Mouse (Mus musculus): ENCODE results near the gene Scn10a. TPM values are rescaled to one million over a fixed set of nuclear protein-coding genes. Genes with fewer than 3 reads are reported as not detected.
A peak's percentile ranks its signal among the peaks of the same experiment; 100 is the strongest.

Gene Scn10a
- polyA plus RNA-seq (2015; fragmentation: Nextera tagmentation; extraction: Ambion mirVana): 0.04 TPM in 1 of 2 replicates, not detected in the other

GRCm38 (mm10) chr9:119719222-119719621 is at the start of gene Scn10a:
Gene Scn10a, minus strand, starts transcription at chr9:119719322.
- no peaks in the 10 kb centered on the region for H3K9me3 ChIP-seq (ENCODE audit: control insufficient read depth)
- H3K36me3 ChIP-seq (ENCODE audit: control insufficient read depth, insufficient read depth): no peaks in the 10 kb centered on the region
- no peaks in the 10 kb centered on the region; the same call in 1 of the 2 replicates for H3K27me3 ChIP-seq (replicated peaks; ENCODE audit: control insufficient read depth, insufficient read depth, low read length)
- no peak for TF ChIP-seq CTCF (IDR thresholded peaks at IDR 0.05; ENCODE audit: low read depth)
- no peak within 1 kb of the TSS for H3K4me2 ChIP-seq (replicated peaks; ENCODE audit: low read depth)
- 83% methylated on average over 11 of the region's 11 CpGs for WGBS
- no peak within 1 kb of the TSS for H3K27ac ChIP-seq (ENCODE audit: low read depth, low read length)
- no peaks in the 10 kb centered on the region for H3K4me1 ChIP-seq (replicated peaks; ENCODE audit: control insufficient read depth, insufficient read depth, low read length)
- ATAC-seq: no peak
- no peak within 1 kb of the TSS for H3K4me3 ChIP-seq (ENCODE audit: low read depth, low read length)
- no peak within 1 kb of the TSS for H3K9ac ChIP-seq (ENCODE audit: low read depth, low read length)

- 32% methylated on average over 7 of the region's 7 CpGs for WGBS
Measured at GRCm38 (mm10) chr9:119768585-119768984, 49.5 kb upstream of the Scn10a start.

GRCm38 (mm10) chr9:119760226-119760625 is 41.1 kb upstream of the Scn10a start:
- Histone ChIP-seq H3K4me2 (replicated peaks; ENCODE audit: low read depth) (no peak overlapping the region), H3K4me1 (replicated peaks; ENCODE audit: control insufficient read depth, insufficient read depth, low read length) (no peaks in the 10 kb centered on the region), H3K27me3 (replicated peaks; ENCODE audit: control insufficient read depth, insufficient read depth, low read length) (no peaks in the 10 kb centered on the region), H3K4me3 (ENCODE audit: low read depth, low read length) (no peak overlapping the region), H3K9ac (ENCODE audit: low read depth, low read length) (no peak overlapping the region), H3K27ac (ENCODE audit: low read depth, low read length) (no peak overlapping the region), H3K9me3 (ENCODE audit: control insufficient read depth) (no peaks in the 10 kb centered on the region), H3K36me3 (ENCODE audit: control insufficient read depth, insufficient read depth) (no peaks in the 10 kb centered on the region)
- no peak for ATAC-seq
- no peak for TF ChIP-seq CTCF (IDR thresholded peaks at IDR 0.05; ENCODE audit: low read depth)
- WGBS: 91% methylated on average over 3 of the region's 3 CpGs

More at GRCm38 (mm10) chr9:119768585-119768984, 49.5 kb upstream of the Scn10a start:
- peak; percentile 61 for TF ChIP-seq CTCF (IDR thresholded peaks at IDR 0.05; ENCODE audit: low read depth)
- no peaks in the 10 kb centered on the region for H3K27me3 ChIP-seq (replicated peaks; ENCODE audit: control insufficient read depth, insufficient read depth, low read length)
- H3K4me3 ChIP-seq (ENCODE audit: low read depth, low read length): no peak overlapping the region
- ATAC-seq: no peak
- no peak overlapping the region for H3K9ac ChIP-seq (ENCODE audit: low read depth, low read length)
- no peak overlapping the region for H3K4me2 ChIP-seq (replicated peaks; ENCODE audit: low read depth)
- no peaks in the 10 kb centered on the region for H3K36me3 ChIP-seq (ENCODE audit: control insufficient read depth, insufficient read depth)
- no peaks in the 10 kb centered on the region for H3K4me1 ChIP-seq (replicated peaks; ENCODE audit: control insufficient read depth, insufficient read depth, low read length)
- H3K9me3 ChIP-seq (ENCODE audit: control insufficient read depth): no peaks in the 10 kb centered on the region
- H3K27ac ChIP-seq (ENCODE audit: low read depth, low read length): no peak overlapping the region

GRCm38 (mm10) chr9:119759457-119759856 is 40.3 kb upstream of the Scn10a start:
- Histone ChIP-seq H3K36me3 (ENCODE audit: control insufficient read depth, insufficient read depth) (no peaks in the 10 kb centered on the region), H3K9me3 (ENCODE audit: control insufficient read depth) (no peaks in the 10 kb centered on the region), H3K27me3 (replicated peaks; ENCODE audit: control insufficient read depth, insufficient read depth, low read length) (no peaks in the 10 kb centered on the region), H3K27ac (ENCODE audit: low read depth, low read length) (no peak overlapping the region), H3K4me2 (replicated peaks; ENCODE audit: low read depth) (no peak overlapping the region), H3K4me3 (ENCODE audit: low read depth, low read length) (no peak overlapping the region), H3K9ac (ENCODE audit: low read depth, low read length) (no peak overlapping the region), H3K4me1 (replicated peaks; ENCODE audit: control insufficient read depth, insufficient read depth, low read length) (no peaks in the 10 kb centered on the region)
- ATAC-seq: no peak
- 86% methylated on average over 1 of the region's 1 CpGs for WGBS
- no peak for TF ChIP-seq CTCF (IDR thresholded peaks at IDR 0.05; ENCODE audit: low read depth)

- no peak for ATAC-seq
- Histone ChIP-seq H3K36me3 (ENCODE audit: control insufficient read depth, insufficient read depth) (no peaks in the 10 kb centered on the region), H3K4me1 (replicated peaks; ENCODE audit: control insufficient read depth, insufficient read depth, low read length) (no peaks in the 10 kb centered on the region), H3K4me3 (ENCODE audit: low read depth, low read length) (no peak overlapping the region), H3K9me3 (ENCODE audit: control insufficient read depth) (no peaks in the 10 kb centered on the region), H3K27ac (ENCODE audit: low read depth, low read length) (no peak overlapping the region), H3K4me2 (replicated peaks; ENCODE audit: low read depth) (no peak overlapping the region), H3K9ac (ENCODE audit: low read depth, low read length) (no peak overlapping the region), H3K27me3 (replicated peaks; ENCODE audit: control insufficient read depth, insufficient read depth, low read length) (no peaks in the 10 kb centered on the region)
- 9% methylated on average over 5 of the region's 5 CpGs for WGBS
- TF ChIP-seq CTCF (IDR thresholded peaks at IDR 0.05; ENCODE audit: low read depth): peak; percentile 63
Measured at GRCm38 (mm10) chr9:119751507-119751906, 32.4 kb upstream of the Scn10a start.

- no peaks in the 10 kb centered on the region for H3K36me3 ChIP-seq (ENCODE audit: control insufficient read depth, insufficient read depth)
- no peak overlapping the region for H3K4me2 ChIP-seq (replicated peaks; ENCODE audit: low read depth)
- H3K27me3 ChIP-seq (replicated peaks; ENCODE audit: control insufficient read depth, insufficient read depth, low read length): no peaks in the 10 kb centered on the region
- H3K9me3 ChIP-seq (ENCODE audit: control insufficient read depth): no peaks in the 10 kb centered on the region
- no peaks in the 10 kb centered on the region for H3K4me1 ChIP-seq (replicated peaks; ENCODE audit: control insufficient read depth, insufficient read depth, low read length)
- no peak for ATAC-seq
- 34% methylated on average over 9 of the region's 9 CpGs for WGBS
- H3K4me3 ChIP-seq (ENCODE audit: low read depth, low read length): no peak overlapping the region
- no peak for TF ChIP-seq CTCF (IDR thresholded peaks at IDR 0.05; ENCODE audit: low read depth)
- no peak overlapping the region for H3K27ac ChIP-seq (ENCODE audit: low read depth, low read length)
- no peak overlapping the region for H3K9ac ChIP-seq (ENCODE audit: low read depth, low read length)
Measured at GRCm38 (mm10) chr9:119749112-119749511, 30.0 kb upstream of the Scn10a start.

GRCm38 (mm10) chr9:119743900-119744299 is 24.8 kb upstream of the Scn10a start:
- no peak overlapping the region for H3K9ac ChIP-seq (ENCODE audit: low read depth, low read length)
- TF ChIP-seq CTCF (IDR thresholded peaks at IDR 0.05; ENCODE audit: low read depth): no peak
- H3K9me3 ChIP-seq (ENCODE audit: control insufficient read depth): no peaks in the 10 kb centered on the region
- no peak overlapping the region for H3K27ac ChIP-seq (ENCODE audit: low read depth, low read length)
- ATAC-seq: no peak
- WGBS: 68% methylated on average over 4 of the region's 4 CpGs
- no peaks in the 10 kb centered on the region for H3K27me3 ChIP-seq (replicated peaks; ENCODE audit: control insufficient read depth, insufficient read depth, low read length)
- no peak overlapping the region for H3K4me2 ChIP-seq (replicated peaks; ENCODE audit: low read depth)
- no peak overlapping the region for H3K4me3 ChIP-seq (ENCODE audit: low read depth, low read length)
- no peaks in the 10 kb centered on the region for H3K4me1 ChIP-seq (replicated peaks; ENCODE audit: control insufficient read depth, insufficient read depth, low read length)
- H3K36me3 ChIP-seq (ENCODE audit: control insufficient read depth, insufficient read depth): no peaks in the 10 kb centered on the region
